Mouse (Mus musculus) spleen, adult 2 months (tissue): ENCODE measurements around the gene Olfr904. TPM values are rescaled to one million over a fixed set of nuclear protein-coding genes. Genes with fewer than 3 reads are reported as not detected.
"Not testable (repeated sequence)": the region's sequence is repeated elsewhere in the genome, so short reads cannot be mapped to it uniquely, and the experiment has no call there.

Source experiments
- DNase-seq, 2 experiments: peaks; one replicate each; pipeline versions ENCODE4 v3.0.0 to v3.0.0-alpha.2; 2012 to 2021; ENCODE audit warnings: low spot score in 2 of 2, low read depth in 1 of 2
- H3K27ac ChIP-seq: fragments of 200-500 bp; 2 replicates; pipeline ENCODE4 v1.5.1; 2012; ENCODE audit warnings: low read length, inconsistent platforms; ENCODE audit not compliant: insufficient read depth
- H3K27me3 ChIP-seq: fragments of 200-500 bp; 2 replicates; pipeline ENCODE4 v1.6.1; 2012; ENCODE audit warnings: mild to moderate bottlenecking, moderate library complexity, low read length, inconsistent platforms; ENCODE audit not compliant: control insufficient read depth, insufficient read depth
- H3K36me3 ChIP-seq: fragments of 200-500 bp; 2 replicates; pipeline ENCODE4 v1.6.1; 2012; ENCODE audit warnings: mild to moderate bottlenecking, low read length, inconsistent platforms; ENCODE audit not compliant: control insufficient read depth, insufficient read depth
- H3K4me1 ChIP-seq: fragments of 200-500 bp; 2 replicates; pipeline ENCODE4 v1.6.1; 2011; ENCODE audit warnings: inconsistent platforms; ENCODE audit not compliant: control insufficient read depth, insufficient read depth, insufficient read length
- H3K4me3 ChIP-seq: fragments of 200-500 bp; 2 replicates; pipeline ENCODE4 v1.5.1; 2011; ENCODE audit warnings: mild to moderate bottlenecking, inconsistent platforms; ENCODE audit not compliant: insufficient read depth, insufficient read length; ENCODE audit errors: extremely low read depth
- CTCF ChIP-seq: fragments of 200-500 bp; IDR thresholded peaks from 2 replicates; pipeline ENCODE4 v1.5.1; 2011; ENCODE audit warnings: mild to moderate bottlenecking, inconsistent platforms; ENCODE audit not compliant: insufficient read depth, insufficient read length, insufficient replicate concordance; ENCODE audit errors: extremely low read depth
- POLR2A ChIP-seq: fragments of 200-500 bp; IDR thresholded peaks from 2 replicates; pipeline ENCODE4 v1.6.1; 2011; ENCODE audit warnings: low read depth, low read length, inconsistent platforms
- WGBS: fragments of 180-500 bp; shearing (Covaris S2); methylation state at CpG from one replicate; pipeline ENCODE4 v1.1.7; 2018; 5-methylcytosine and 5-hydroxymethylcytosine counted together
- polyA plus RNA-seq: library from polyadenylated mRNA; depleted of rRNA; stranded (reverse); fragments of >200 nt; gene quantifications from 2 replicates; pipeline ENCODE4 v1.2.3, GENCODE M21; 2012; rRNA removed

Gene Olfr904
- not detected in 2 replicates for polyA plus RNA-seq

DNA sequence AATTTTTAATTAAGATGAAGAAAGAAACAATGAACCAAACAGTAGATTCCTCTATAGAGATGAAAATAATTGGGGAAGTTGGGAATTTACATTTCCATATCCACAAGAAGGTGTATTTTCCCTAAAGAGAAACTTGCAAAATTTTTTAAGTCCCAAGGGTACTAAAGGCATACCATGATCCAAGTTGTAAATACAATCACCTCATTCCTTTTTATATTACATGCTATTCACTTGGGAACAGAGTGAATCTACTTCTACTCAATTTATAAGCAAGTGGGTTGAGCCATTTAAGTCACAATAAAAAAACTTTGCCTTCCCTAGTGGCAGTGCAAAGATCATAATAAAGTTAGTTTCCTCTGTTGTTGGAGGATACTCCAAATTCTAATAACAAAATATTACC is at the start of gene Olfr904:
Gene Olfr904, plus strand, starts transcription at position 301 of the 400 bp plus-strand sequence.
- H3K36me3 ChIP-seq: no peaks in the 10 kb centered on the region
- TF ChIP-seq CTCF: no peak
- no peak for TF ChIP-seq POLR2A
- H3K27me3 ChIP-seq: no peaks in the 10 kb centered on the region
- no peak within 1 kb of the TSS for H3K4me3 ChIP-seq
- no peak within 1 kb of the TSS for H3K27ac ChIP-seq
- H3K4me1 ChIP-seq: no peaks in the 10 kb centered on the region
- no peak for DNase-seq

DNA sequence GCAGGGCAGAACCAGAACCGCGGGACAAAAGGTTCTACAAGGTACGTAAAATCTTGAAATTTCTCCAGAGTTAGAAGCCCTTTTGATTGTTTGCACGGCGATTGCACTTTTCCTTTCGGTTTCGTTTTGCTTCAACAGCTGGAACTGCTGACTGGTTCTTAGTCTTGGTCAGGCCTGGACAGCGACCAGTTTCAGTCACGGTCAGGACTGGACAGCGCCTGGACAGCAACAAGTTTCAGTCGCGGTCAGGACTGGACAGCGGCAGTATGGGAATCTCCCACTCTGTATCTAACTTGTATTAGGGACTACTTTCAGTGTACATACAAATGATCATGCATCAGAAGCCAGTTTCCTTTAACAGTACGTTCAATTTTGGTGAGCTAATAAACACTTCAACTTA is 49.4 kb upstream of the Olfr904 start:
- H3K36me3 ChIP-seq, H3K4me1 ChIP-seq, H3K27ac ChIP-seq, H3K27me3 ChIP-seq, DNase-seq, H3K4me3 ChIP-seq: not testable (repeated sequence)
- WGBS: 93% methylated on average over 14 of the region's 14 CpGs

DNA sequence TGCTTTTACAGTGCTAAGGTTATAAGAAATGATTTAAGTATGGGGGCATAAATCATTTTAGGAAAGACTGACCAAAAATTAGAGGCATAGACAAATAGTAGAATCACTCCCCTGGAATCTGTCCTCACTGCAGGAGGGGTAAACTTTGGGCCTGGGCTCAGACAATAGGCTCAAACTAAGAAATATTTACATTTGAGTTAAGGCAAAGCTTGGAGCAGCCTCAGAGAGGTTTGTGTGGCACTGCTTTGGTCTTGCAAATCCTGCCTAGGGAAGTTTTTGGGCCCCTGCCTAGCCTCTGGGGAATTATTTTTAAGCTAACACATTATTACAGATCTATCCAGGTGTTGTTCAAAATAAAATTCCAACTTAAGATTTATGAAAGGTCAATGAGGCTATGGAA is 39.1 kb upstream of the Olfr904 start:
- Histone ChIP-seq H3K4me1 (no peaks in the 10 kb centered on the region), H3K27ac (no peak overlapping the region), H3K4me3 (no peak overlapping the region), H3K36me3 (no peaks in the 10 kb centered on the region), H3K27me3 (no peaks in the 10 kb centered on the region)
- no peak for TF ChIP-seq POLR2A
- no peak for TF ChIP-seq CTCF
- no peak for DNase-seq

DNA sequence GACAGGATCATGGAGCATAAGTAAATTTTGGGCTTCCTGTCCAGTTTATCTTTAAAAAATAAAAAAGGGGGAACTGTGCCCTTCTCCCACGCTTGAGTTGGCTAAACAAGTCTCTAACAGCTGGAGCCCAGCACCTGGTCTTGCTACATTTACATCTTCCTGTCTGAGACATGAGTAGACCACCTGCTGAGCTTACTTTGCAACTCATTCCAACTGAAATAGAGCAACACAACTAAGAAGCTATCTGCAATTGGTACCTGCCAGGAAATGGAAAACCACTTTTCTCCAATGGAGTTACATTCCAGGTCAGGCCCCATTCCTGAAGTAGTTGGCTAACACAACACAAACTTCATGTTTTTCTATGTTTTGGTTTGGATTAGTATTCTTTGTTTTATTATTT is 35.9 kb upstream of the Olfr904 start:
- TF ChIP-seq POLR2A: no peak
- TF ChIP-seq CTCF: no peak
- no peaks in the 10 kb centered on the region for H3K36me3 ChIP-seq
- H3K27me3 ChIP-seq: no peaks in the 10 kb centered on the region
- H3K4me3 ChIP-seq: no peak overlapping the region
- WGBS: 45% methylated on average over 1 of the region's 1 CpGs
- H3K27ac ChIP-seq: no peak overlapping the region
- no peak for DNase-seq
- no peaks in the 10 kb centered on the region for H3K4me1 ChIP-seq

DNA sequence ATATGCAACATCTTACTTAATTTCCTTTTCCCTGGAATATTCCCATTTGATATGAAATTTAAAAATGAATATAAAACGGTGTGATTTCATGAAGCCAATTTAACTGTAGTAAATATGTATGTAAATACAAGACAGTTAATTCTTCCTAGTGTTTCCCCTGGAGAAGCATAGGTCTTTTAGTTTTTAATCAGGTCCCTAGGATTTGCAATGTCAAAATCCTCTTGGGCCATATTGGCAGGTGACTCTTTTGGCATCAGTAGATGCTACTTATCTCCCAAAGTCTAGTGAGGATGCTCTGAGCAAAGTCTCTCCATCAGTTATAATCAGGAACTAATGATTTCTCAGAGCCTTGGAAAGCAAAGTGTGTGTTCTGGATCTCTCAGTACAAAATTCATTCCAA is 33.8 kb upstream of the Olfr904 start, which contains the start of gene Olfr901:
Gene Olfr901, plus strand, starts transcription at position 301 of the 400 bp plus-strand sequence.
- Histone ChIP-seq H3K36me3 (no peaks in the 10 kb centered on the region), H3K4me3 (no peak within 1 kb of the TSS), H3K27ac (no peak within 1 kb of the TSS), H3K4me1 (no peaks in the 10 kb centered on the region), H3K27me3 (no peaks in the 10 kb centered on the region)
- no peak for DNase-seq
- no peak for TF ChIP-seq POLR2A
- TF ChIP-seq CTCF: no peak
- 84% methylated on average over 1 of the region's 1 CpGs for WGBS

DNA sequence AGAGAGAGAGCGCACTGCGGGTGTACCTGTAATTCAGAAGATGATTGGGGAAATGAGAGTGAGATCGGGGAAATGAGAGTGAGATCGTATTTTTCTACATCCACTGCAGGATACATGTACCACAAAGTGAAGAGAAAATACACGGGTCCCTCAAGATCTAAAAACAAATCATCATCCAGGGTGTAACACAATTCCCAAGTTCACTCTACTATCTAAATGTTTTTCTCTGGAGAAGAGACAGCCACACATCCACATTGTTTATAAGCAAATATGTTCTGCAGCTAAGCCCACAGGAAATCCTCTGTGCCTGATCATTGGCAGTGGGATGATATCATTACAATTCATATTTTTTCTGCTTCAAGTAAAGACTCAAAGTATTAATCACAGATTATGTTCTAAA is 15.6 kb upstream of the Olfr904 start, which contains the start of gene Olfr902:
Gene Olfr902, plus strand, starts transcription at position 301 of the 400 bp plus-strand sequence.
- no peak within 1 kb of the TSS for H3K4me3 ChIP-seq
- whole genome bisulfite sequencing: 84% methylated on average over 5 of the region's 5 CpGs
- H3K4me1 ChIP-seq: no peaks in the 10 kb centered on the region
- no peak for TF ChIP-seq CTCF
- TF ChIP-seq POLR2A: no peak
- H3K27me3 ChIP-seq: no peaks in the 10 kb centered on the region
- no peak within 1 kb of the TSS for H3K27ac ChIP-seq
- no peak for DNase-seq
- no peaks in the 10 kb centered on the region for H3K36me3 ChIP-seq

DNA sequence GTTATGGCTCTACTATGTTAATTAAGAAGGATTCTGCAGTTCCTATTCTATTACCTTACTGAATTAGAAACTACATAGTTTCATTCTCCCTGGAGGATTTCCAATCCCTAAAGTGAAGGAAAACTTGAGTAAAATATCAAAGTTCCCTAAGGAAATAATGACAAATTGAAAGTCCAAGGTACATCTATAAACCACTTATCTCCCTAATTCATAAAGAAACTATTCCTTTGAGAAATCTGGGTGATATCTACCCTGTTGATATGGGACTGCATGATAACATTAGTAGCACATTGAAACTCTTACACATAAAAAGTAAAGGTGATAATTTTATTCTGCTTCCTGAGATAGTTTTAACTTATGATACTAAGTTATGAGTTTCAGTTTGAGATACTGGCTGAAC is 7.9 kb downstream of the Olfr904 start, which contains the start of gene Olfr905:
Gene Olfr905, plus strand, starts transcription at position 301 of the 400 bp plus-strand sequence.
- H3K4me1 ChIP-seq: no peaks in the 10 kb centered on the region
- H3K4me3 ChIP-seq: no peak within 1 kb of the TSS
- H3K27me3 ChIP-seq: no peaks in the 10 kb centered on the region
- H3K27ac ChIP-seq: no peak within 1 kb of the TSS
- no peaks in the 10 kb centered on the region for H3K36me3 ChIP-seq
- DNase-seq: no peak
- no peak for TF ChIP-seq POLR2A
- TF ChIP-seq CTCF: no peak
